Mouse (Mus musculus) spleen, adult 2 months (tissue): ENCODE data around the gene Plin1.

Source experiments
- CTCF ChIP-seq: fragments of 200-500 bp; IDR thresholded peaks from 2 replicates; pipeline ENCODE4 v1.5.1; 2011; ENCODE audit warnings: mild to moderate bottlenecking, inconsistent platforms; ENCODE audit not compliant: insufficient read depth, insufficient read length, insufficient replicate concordance; ENCODE audit errors: extremely low read depth
- POLR2A ChIP-seq: fragments of 200-500 bp; IDR thresholded peaks from 2 replicates; pipeline ENCODE4 v1.6.1; 2011; ENCODE audit warnings: low read depth, low read length, inconsistent platforms

DNA sequence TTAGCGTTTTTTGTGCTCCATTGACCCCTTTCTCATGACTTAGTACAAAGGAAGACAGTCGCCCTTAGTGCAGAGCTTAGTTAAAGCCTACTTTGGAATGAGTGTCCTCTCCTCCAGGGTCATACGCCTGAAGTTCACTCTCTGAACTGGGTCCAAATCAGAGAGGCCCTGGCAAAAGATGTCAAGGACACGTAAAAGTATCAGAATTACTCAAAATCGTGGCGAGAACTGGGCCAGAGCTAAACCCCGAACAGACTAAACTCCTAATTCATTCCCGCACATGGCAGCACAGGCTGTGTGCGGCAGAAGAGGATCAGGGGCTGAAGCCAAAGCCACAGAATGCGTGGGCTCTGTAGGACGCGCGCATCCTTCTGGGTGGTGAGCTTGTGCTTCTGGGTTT is 1.3 kb downstream of the Plin1 start:
- TF ChIP-seq CTCF, result no peak
- no peak for TF ChIP-seq POLR2A
